Mouse (Mus musculus) gastrocnemius, postnatal 36 days (tissue): Measurements from ENCODE around the gene Fbxl22. TPM values are rescaled to one million over a fixed set of nuclear protein-coding genes. Genes with fewer than 3 reads are reported as not detected.

Experiments used
- DNase-seq, 2 experiments: peaks; one replicate each; pipeline ENCODE4 v3.0.0; 2022
- intact Hi-C: fragments of 180-260 bp; cut with DNase I; formaldehyde crosslinking; loops from one replicate; pipeline ENCODE4 v1.15.1; 2025
- total RNA-seq, 2 experiments: library from RNA; stranded (reverse); gene quantifications; 2 replicates each; pipeline ENCODE4 v1.2.3; 2021

Gene Fbxl22
- total RNA-seq, 2 experiments from 2014 or later, result 3.7 to 5.4 TPM

DNA sequence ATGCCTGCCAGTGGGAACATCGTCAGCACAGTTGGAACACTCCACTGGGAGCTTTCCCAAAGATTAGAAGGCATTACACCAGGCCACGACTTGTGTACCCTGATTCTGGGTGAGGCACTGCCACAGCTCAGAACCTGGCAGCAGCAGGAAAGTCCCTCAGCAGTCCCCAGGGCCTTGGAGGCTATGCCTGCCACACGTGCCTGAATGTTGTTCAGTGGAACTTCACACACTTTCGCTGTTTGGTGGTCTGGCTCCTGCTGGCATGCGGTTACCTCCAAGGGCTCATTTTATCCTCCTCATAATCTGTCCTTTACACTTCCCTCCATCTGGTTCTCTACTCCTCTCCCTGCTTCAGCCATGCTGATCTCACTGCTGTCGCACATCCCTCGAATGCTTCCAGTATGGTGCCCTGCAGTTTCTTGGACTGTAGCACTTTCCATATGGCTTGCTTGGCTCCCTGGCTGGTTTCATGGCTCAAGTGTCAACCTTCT is 4.0 kb downstream of the Fbxl22 start:
- no peak for DNase-seq

DNA sequence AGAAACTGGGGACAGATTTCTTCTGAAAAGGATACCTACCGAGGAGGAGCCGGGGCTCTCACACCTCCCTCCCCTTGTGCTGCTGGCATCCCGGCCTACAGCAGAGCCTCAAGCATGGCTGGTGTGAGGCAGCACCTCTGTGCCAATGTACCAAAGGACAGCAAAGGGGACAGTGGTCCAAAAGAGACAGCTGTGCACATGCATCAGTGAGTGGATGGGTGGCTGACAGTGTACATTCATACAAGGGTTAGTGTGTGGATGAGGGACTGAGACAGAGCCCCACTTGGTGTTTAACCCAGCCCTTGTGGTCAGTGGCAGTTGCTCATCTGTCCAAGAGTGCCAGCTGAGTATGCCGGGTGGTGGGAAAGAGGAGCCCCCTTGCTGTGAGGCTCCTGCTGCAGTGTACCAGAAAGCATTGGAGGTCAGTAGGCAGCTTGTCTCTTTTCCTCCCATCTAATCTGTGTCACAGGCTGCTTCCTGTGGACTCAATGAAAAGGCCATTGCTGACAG is 5.4 kb downstream of the Fbxl22 start:
- intact Hi-C loops, result loop anchor here (10.0 kb wide), 1 partner anchor 374 kb away; no protein-coding TSS in a partner anchor

More for the DNA sequence above, 4.0 kb downstream of the Fbxl22 start:
- intact Hi-C loops, result loop anchor here (5.0 kb wide), 2 partner anchors 102 to 277 kb away; no protein-coding TSS in a partner anchor

DNA sequence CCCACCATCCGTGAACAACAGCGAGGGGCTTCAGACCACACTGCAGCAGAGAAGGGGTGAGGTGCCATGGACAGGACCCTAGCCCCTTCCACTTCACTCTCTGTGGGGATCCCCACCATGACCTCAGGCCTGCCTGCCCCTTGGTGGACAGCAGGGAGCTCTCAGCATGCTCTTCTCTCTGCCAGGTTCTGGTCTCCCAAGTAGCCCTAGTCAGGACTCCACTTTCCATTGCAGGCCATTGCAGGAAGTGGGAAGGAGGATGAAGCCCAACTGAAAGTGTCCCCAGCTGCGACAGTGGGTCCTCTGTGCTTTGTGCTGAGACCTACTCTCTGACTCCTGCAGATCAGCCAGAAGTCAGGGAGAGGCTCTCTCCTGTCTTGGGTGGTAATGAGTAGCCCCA is 6.7 kb downstream of the Fbxl22 start:
- no peak for DNase-seq
- intact Hi-C loops, result loop anchor here (10.0 kb wide), 1 partner anchor 373 kb away; no protein-coding TSS in a partner anchor

More for the DNA sequence above, 5.4 kb downstream of the Fbxl22 start:
- no peak for DNase-seq

DNA sequence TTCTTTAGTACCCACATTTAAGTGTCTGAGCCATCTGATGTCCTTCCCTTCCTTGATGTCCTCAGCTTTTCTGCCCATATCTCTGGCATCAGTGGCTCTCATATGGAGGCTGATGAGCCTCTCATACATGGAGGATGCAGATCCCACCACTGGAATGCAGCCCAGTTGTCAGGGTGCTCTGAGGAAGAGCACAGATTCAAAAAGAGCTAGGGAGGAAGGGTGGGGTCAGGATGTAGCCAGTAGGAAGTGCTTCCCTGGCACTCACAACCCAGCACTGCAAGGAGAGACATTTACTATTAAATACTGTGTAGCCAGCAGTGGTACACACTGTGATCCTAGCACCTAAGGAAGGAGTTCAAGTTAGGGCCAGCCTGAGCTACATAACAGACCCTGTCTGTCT is 8.0 kb downstream of the Fbxl22 start:
- no peak for DNase-seq
- intact Hi-C loops, result loop anchor here (10.0 kb wide), 1 partner anchor 372 kb away; no protein-coding TSS in a partner anchor

GRCm38 (mm10) chr9:66506011-66506410 is 8.4 kb downstream of the Fbxl22 start:
- intact Hi-C loops, result loop anchor here (10.0 kb wide), 1 partner anchor 371 kb away; no protein-coding TSS in a partner anchor
- DNase-seq, result no peak

DNA sequence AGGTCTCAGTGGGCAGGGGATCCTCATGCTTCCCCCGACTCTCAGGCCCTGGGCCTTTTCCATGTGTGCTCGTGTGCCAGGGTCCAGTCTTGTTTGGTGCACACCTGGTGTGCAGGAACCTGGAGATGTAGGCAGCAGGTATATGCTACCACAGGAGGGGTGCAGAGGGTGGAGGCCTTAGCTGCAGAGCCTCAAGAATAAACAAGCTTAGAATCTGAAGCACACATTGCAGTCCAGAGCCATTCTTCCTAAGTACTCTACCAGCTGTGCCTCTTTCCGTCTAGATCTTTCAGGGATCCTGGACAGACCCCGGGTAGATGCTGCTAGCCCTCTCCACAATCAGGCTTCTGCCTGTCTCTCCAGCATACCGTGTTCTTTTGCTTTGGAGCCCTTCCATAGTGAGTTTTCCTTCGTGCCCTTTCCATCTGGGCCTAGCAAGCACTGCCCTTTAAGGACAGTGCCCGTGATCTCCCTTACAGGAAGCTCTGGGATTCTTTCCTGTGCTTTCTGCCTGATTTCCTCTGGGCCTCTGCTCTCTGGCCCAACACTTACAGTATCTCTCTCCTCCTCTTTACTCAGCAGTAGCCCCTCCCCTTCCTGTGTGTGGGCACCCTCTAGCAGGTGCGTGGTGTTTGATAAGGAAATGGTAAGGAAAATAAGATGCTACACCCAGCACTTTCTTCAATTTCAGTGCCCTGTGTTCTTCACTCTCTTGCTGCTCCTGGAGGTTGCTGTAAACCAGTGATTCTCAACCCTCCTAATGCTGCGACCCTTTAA is 9.1 kb downstream of the Fbxl22 start:
- no peak for DNase-seq
- intact Hi-C loops, result loop anchor here (10.0 kb wide), 1 partner anchor 371 kb away; no protein-coding TSS in a partner anchor

DNA sequence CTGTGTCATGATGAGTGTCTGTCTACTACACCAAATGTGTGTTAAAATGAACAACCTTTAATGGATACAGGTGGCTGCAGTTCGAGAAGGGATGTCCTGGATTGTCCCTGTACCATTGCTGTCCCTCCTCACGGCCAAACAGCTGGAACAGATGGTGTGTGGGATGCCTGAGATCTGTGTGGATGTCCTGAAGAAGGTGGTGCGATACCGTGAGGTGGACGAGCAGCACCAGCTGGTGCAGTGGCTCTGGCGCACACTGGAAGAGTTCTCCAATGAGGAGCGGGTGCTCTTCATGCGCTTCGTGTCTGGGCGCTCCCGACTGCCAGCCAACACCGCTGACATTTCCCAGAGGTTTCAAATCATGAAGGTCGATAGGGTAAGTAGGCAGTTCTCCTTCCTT is 9.9 kb downstream of the Fbxl22 start:
- intact Hi-C loops, result loop anchor here (10.0 kb wide), 1 partner anchor 370 kb away; no protein-coding TSS in a partner anchor
- DNase-seq, result no peak

GRCm38 (mm10) chr9:66503879-66504411 is 10.4 kb downstream of the Fbxl22 start:
- intact Hi-C loops, result loop anchor here (10.0 kb wide), 1 partner anchor 369 kb away; no protein-coding TSS in a partner anchor
- no peak for DNase-seq

GRCm38 (mm10) chr9:66501248-66501647 is 13.1 kb downstream of the Fbxl22 start:
- intact Hi-C loops, result loop anchor here (10.0 kb wide), 1 partner anchor 366 kb away; no protein-coding TSS in a partner anchor
- DNase-seq, result no peak

DNA sequence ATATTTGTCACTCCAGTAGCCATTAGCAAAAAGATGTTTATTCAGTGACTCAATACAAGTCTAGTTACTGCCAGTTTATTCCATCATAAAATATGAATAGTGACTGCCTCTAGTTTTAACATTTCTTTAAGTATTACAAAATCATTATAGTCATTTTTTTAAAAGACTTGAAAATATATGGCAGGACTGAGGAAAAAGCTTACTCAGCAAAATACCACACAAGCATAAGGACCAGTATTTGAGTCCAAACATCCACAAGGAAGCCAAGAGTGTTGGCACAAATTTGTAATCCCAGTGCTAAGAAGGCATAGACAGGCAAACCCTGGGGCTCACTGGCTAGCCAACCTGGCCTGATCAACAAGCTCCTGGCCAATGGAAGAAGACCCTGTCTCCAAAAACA is 20.4 kb downstream of the Fbxl22 start:
- intact Hi-C loops, result loop anchor here (5.0 kb wide), 2 partner anchors 37 to 77 kb away; no protein-coding TSS in a partner anchor
- DNase-seq, result no peak

GRCm38 (mm10) chr9:66492361-66492760 is 22.0 kb downstream of the Fbxl22 start:
- intact Hi-C loops, result loop anchor here (5.0 kb wide), 2 partner anchors 35 to 75 kb away; no protein-coding TSS in a partner anchor
- no peak for DNase-seq

DNA sequence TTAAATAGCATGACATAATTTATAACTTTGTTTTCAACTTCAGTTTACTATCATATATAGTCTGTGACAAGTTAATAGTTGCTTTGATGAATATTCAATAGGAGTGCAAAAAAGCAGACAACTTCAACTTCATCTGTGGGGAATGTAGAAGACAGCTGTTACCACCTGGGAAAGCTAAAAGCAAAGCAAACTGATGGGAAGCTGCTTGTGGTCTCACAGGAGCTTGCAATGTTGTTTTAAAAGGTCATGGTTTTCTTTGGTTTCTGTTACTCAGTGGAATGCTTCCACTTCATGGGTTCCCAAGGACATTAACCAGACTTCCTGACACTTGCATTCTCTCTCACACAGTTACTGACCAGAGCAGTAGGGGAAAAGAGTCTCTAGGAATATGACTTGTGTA is 25.6 kb downstream of the Fbxl22 start:
- intact Hi-C loops, result loop anchor here (5.0 kb wide), 1 partner anchor 41 kb away; no protein-coding TSS in a partner anchor
- no peak for DNase-seq

DNA sequence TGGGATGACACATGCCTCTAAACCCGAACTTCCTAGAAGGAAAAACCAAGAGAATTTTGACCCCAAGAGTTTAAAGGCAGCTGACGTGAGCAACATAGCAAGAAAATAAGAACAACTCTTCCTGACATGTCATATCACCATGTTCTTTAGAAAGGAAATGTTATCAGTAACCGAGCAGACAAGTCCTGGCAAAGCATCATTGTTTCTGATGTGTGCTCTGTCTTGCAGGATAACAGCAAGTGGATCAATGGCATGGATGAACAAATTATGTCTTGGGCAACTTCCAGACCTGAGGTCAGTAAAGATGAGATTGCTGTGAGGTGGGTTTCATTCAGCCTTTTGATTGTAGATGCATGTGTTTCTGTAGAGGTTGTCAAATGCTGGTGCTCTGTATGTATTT is 31.0 kb downstream of the Fbxl22 start:
- DNase-seq, result no peak
- intact Hi-C loops, result no loop called here

GRCm38 (mm10) chr9:66477785-66478184 is 36.6 kb downstream of the Fbxl22 start:
- DNase-seq, result no peak
- intact Hi-C loops, result loop anchor here (5.0 kb wide), 1 partner anchor 40 kb away; no protein-coding TSS in a partner anchor

DNA sequence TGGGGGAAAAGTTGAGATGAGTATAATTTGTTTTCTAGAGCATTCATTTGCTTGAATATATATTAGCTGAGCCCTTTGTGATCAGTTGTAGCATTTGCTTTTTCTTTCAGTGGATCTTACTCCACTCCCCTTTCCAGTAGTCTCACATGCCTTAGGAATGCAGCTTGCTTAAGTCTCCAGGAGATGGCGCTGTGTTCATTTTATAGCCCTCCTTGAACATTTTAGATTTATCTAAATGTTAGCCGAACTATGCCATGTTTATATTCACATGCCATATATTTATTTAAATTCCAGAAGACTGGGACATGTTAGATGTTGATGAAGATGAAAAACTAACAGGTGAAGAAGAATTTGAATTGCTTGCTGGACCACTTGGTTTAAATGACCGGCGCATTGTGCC is 49.3 kb downstream of the Fbxl22 start:
- no peak for DNase-seq
- intact Hi-C loops, result loop anchor here (5.0 kb wide), 1 partner anchor 362 kb away; no protein-coding TSS in a partner anchor

Other genes with a start within 250 kb of the Fbxl22 start
- 10 to 100 TPM; 27.7 to 32.1 TPM for gene Herc1, start 164.1 kb downstream of the Fbxl22 start, total RNA-seq
- gene Usp3, start 78.5 kb upstream of the Fbxl22 start, total RNA-seq, result 10 to 100 TPM; 13.2 to 15.4 TPM
- gene Car12, start 199.1 kb upstream of the Fbxl22 start, total RNA-seq, result under 1 TPM; 0.13 to 0.27 TPM